ENCODE assay signal across 9 mouse cellular contexts in the genomic region with DNA sequence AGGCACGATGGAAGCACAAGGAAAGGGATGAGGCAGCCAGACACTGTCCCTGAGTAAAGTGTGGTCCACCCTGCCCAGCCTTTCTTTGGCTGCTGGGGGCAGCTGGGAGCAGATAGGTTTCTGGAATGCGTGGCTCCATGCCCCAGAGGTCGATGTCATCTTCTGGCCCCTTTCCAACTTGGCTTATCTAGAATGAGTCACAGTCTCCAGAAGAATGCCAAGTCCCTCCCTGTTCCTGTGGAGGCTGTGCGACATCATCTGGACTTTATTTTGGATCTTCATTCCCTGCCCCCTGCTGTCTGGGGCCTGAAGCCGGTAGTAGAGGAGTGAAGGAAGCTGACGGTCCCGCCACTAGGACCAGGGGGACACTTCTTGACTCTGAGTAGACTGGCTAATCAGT. TPM values are rescaled to one million over a fixed set of nuclear protein-coding genes. Genes with fewer than 3 reads are reported as not detected.
DNase-seq lines count a peak whose midpoint lies in the region; ATAC-seq and TF ChIP-seq lines count a peak whose summit lies in the region.
"Had no signal": no experiment of that assay in that cellular context is flagged by ENCODE, and none has a peak within 500 bp of the region (broad histone marks: within the 10 kb centered on the region; RNA-seq: fewer than 3 reads in every experiment).

No protein-coding gene starts in this region.

- peak; percentile 9; the same call in 1 of the 2 replicates for ATAC-seq in erythroblast, adult 5-6 weeks (replicated peaks; ENCODE audit: low FRiP score, poor library complexity, severe bottlenecking)
- ATAC-seq in heart, postnatal 0 days (ENCODE audit: insufficient read depth, low read depth) = peak; percentile 85
- ATAC-seq in midbrain, embryonic 16.5 days = no peak

- no peak overlapping the region for H3K9ac ChIP-seq in heart, postnatal 0 days (replicated peaks; ENCODE audit: low read depth, low read length)
- no peak overlapping the region for H3K9ac ChIP-seq in midbrain, embryonic 16.5 days (ENCODE audit: low read depth, low read length)
- H3K9ac ChIP-seq: embryonic facial prominence, embryonic 12.5 days had no signal

- peak; percentile 80; the same call in 1 of the 2 replicates for TF ChIP-seq EP300 in heart, postnatal 0 days (IDR thresholded peaks at IDR 0.05; ENCODE audit: low read depth)

- peak overlapping the region; percentile 56 for H3K27ac ChIP-seq in heart, postnatal 0 days (ENCODE audit: low read depth)
- peak overlapping the region; percentile 70 for H3K27ac ChIP-seq in olfactory bulb, adult 2 months (ENCODE audit: insufficient read depth, low read depth, low read length)
- H3K27ac ChIP-seq in midbrain, embryonic 16.5 days (ENCODE audit: low read length) = no peak overlapping the region
- H3K27ac ChIP-seq: embryonic facial prominence, embryonic 12.5 days had no signal

- H3K27me3 ChIP-seq in heart, postnatal 0 days (ENCODE audit: control insufficient read depth, insufficient read depth, low read length) = no peaks in the 10 kb centered on the region
- no peaks in the 10 kb centered on the region for H3K27me3 ChIP-seq in midbrain, embryonic 16.5 days (ENCODE audit: control insufficient read depth, insufficient read depth, low read depth, low read length)
- H3K27me3 ChIP-seq: embryonic facial prominence, embryonic 12.5 days; megakaryocyte, embryonic 14.5 days had no signal

- DNase-seq in MEL-GATA-1-ER (ENCODE audit: extremely low read depth, low read depth) (peak; percentile 52), adipocyte (ENCODE audit: low spot score) (peak; percentile 93)
- DNase-seq in heart, postnatal 0 days (ENCODE audit: low spot score) = peak; percentile 95
- DNase-seq in layer of hippocampus, postnatal 14 days (ENCODE audit: low spot score in 2 of 2) = peak; percentile 35 to 46

- 5% methylated on average over 7 of the region's 7 CpGs for WGBS in heart, postnatal 0 days
- 12% methylated on average over 7 of the region's 7 CpGs for WGBS in olfactory bulb, adult 2 months
- WGBS in midbrain, embryonic 16.5 days = 76% methylated on average over 7 of the region's 7 CpGs

- no peak for TF ChIP-seq POLR2A in olfactory bulb, adult 2 months (IDR thresholded peaks at IDR 0.05; ENCODE audit: insufficient read depth, low read depth, low read length)

- TF ChIP-seq CTCF in heart, postnatal 0 days (IDR thresholded peaks at IDR 0.05; ENCODE audit: low read depth) = peak; percentile 54
- TF ChIP-seq CTCF in olfactory bulb, adult 2 months (IDR thresholded peaks at IDR 0.05; ENCODE audit: insufficient read depth, low read depth, low read length) = no peak

- peaks cover 22% of the 10 kb centered on the region for H3K4me1 ChIP-seq in heart, postnatal 0 days (ENCODE audit: control insufficient read depth, insufficient read depth)
- peaks cover 22% of the 10 kb centered on the region for H3K4me1 ChIP-seq in olfactory bulb, adult 2 months (ENCODE audit: control insufficient read depth, insufficient read depth, low read length)
- H3K4me1 ChIP-seq in midbrain, embryonic 16.5 days (ENCODE audit: control insufficient read depth, insufficient read depth, low read length) = peaks cover under 1% of the 10 kb centered on the region; the same call in 1 of the 2 replicates
- H3K4me1 ChIP-seq: embryonic facial prominence, embryonic 12.5 days had no signal

- H3K36me3 ChIP-seq in heart, postnatal 0 days (replicated peaks; ENCODE audit: control insufficient read depth, insufficient read depth, low read length) = peaks cover 28% of the 10 kb centered on the region
- H3K36me3 ChIP-seq in midbrain, embryonic 16.5 days (ENCODE audit: control insufficient read depth, insufficient read depth, low read length) = no peaks in the 10 kb centered on the region; the same call in 1 of the 2 replicates

- H3K4me3 ChIP-seq in heart, postnatal 0 days (ENCODE audit: low read depth, low read length) = no peak overlapping the region
- no peak overlapping the region for H3K4me3 ChIP-seq in olfactory bulb, adult 2 months (ENCODE audit: insufficient read depth, low read depth, low read length)
- H3K4me3 ChIP-seq in midbrain, embryonic 16.5 days (ENCODE audit: low read depth, low read length) = no peak overlapping the region
- H3K4me3 ChIP-seq: embryonic facial prominence, embryonic 12.5 days; megakaryocyte, embryonic 14.5 days had no signal

- H3K9me3 ChIP-seq in heart, postnatal 0 days (replicated peaks; ENCODE audit: control insufficient read depth, low read length) = no peaks in the 10 kb centered on the region
- H3K9me3 ChIP-seq in midbrain, embryonic 16.5 days (replicated peaks; ENCODE audit: control insufficient read depth, low read length, poor library complexity, severe bottlenecking) = no peaks in the 10 kb centered on the region
- H3K9me3 ChIP-seq: embryonic facial prominence, embryonic 12.5 days; megakaryocyte, embryonic 14.5 days had no signal

- H3K4me2 ChIP-seq in heart, postnatal 0 days (ENCODE audit: low read depth, low read length) = peak overlapping the region; percentile 6; the same call in 1 of the 2 replicates
- no peak overlapping the region for H3K4me2 ChIP-seq in midbrain, embryonic 16.5 days (ENCODE audit: low read length)
- H3K4me2 ChIP-seq: embryonic facial prominence, embryonic 12.5 days had no signal

RNA-seq across cellular contexts. Expression of a gene that starts 32.0 kb away (rescaled TPM):
- total RNA-seq in erythroblast, adult 5-6 weeks (2015; ENCODE audit: low replicate concordance) = 13.1 and 31.6 TPM in 2 replicates
- 9.5 and 13.1 TPM in 2 replicates for total RNA-seq in erythroblast, adult 5-6 weeks (2017; ENCODE audit: low replicate concordance)
- total RNA-seq in heart, postnatal 0 days (2014; rRNA removed; ENCODE audit: low replicate concordance) = 19.8 and 28.4 TPM in 2 replicates
- 5.6 and 6.0 TPM in 2 replicates for polyA plus RNA-seq in heart, postnatal 0 days (2015; fragmentation: Nextera tagmentation; extraction: Ambion mirVana)
- total RNA-seq in layer of hippocampus, postnatal 14 days (2021) = 10 to 100 TPM; 33.1 to 37.2 TPM
- polyA plus RNA-seq in olfactory bulb, adult 2 months (2012; ENCODE audit: insufficient read depth, insufficient read length, low replicate concordance, missing spikeins) = not detected in 2 replicates
- 10.2 and 10.4 TPM in 2 replicates for polyA plus RNA-seq in midbrain, embryonic 16.5 days (2015; fragmentation: Nextera tagmentation; extraction: Ambion mirVana)

RNA-seq across cellular contexts. Expression of a gene that starts 45.9 kb away (rescaled TPM):
- total RNA-seq in erythroblast, adult 5-6 weeks (2015; ENCODE audit: low replicate concordance) = 60.1 and 66.5 TPM in 2 replicates
- 66.0 and 95.1 TPM in 2 replicates for total RNA-seq in erythroblast, adult 5-6 weeks (2017; ENCODE audit: low replicate concordance)
- total RNA-seq in heart, postnatal 0 days (2014; rRNA removed; ENCODE audit: low replicate concordance) = 9.9 and 15.8 TPM in 2 replicates
- 11.3 and 12.6 TPM in 2 replicates for polyA plus RNA-seq in heart, postnatal 0 days (2015; fragmentation: Nextera tagmentation; extraction: Ambion mirVana)
- total RNA-seq in layer of hippocampus, postnatal 14 days (2021) = 10 to 100 TPM; 92.7 to 95.8 TPM
- not detected in 2 replicates for polyA plus RNA-seq in olfactory bulb, adult 2 months (2012; ENCODE audit: insufficient read depth, insufficient read length, low replicate concordance, missing spikeins)
- 25.9 and 26.8 TPM in 2 replicates for polyA plus RNA-seq in midbrain, embryonic 16.5 days (2015; fragmentation: Nextera tagmentation; extraction: Ambion mirVana)

Comparison
In these comparisons a context has a peak if more than half of its experiments do, and no peak if none do; other contexts are left out.
1. DNase-seq: peak in every context shown above with its lines; median percentile 95 in heart, postnatal 0 days; 93 in adipocyte; 52 in MEL-GATA-1-ER; 40 in layer of hippocampus, postnatal 14 days.